ENCODE assay signal across 26 mouse cellular contexts in the genomic region with DNA sequence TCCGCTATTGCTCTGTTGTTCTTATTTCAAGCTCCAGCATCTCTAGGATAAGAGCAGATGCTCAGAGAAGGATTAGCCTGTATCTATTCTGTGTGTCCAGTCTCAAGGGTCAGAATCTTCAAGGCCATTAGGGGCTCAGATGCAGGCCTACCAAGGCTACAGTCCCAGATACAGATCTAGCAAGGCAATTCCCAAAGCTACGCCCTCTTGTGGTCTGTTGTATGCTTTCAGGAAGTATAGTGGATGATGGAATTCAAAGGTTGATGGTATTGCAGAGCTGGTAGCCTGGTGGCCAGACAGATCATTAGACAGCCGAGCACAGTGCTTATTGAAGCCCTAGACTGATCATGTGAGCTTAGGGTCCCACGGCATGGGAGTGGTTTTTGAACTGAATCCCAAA.
DNase-seq lines count a peak whose midpoint lies in the region; ATAC-seq and TF ChIP-seq lines count a peak whose summit lies in the region.
"Had no signal": no experiment of that assay in that cellular context is flagged by ENCODE, and none has a peak within 500 bp of the region (broad histone marks: within the 10 kb centered on the region; RNA-seq: fewer than 3 reads in every experiment).

No protein-coding gene starts in this region.

- no peaks in the 10 kb centered on the region for H3K9me3 ChIP-seq in forebrain, postnatal 0 days (ENCODE audit: low read length)
- H3K9me3 ChIP-seq in forebrain, embryonic 10.5 days = no peaks in the 10 kb centered on the region
- no peaks in the 10 kb centered on the region; the same call in 1 of the 2 replicates for H3K9me3 ChIP-seq in E14TG2a.4 (ENCODE audit: low read length)
- H3K9me3 ChIP-seq: heart, embryonic 15.5 days; midbrain, embryonic 10.5 days; neural tube, embryonic 12.5 days had no signal

- no peak overlapping the region for H3K9ac ChIP-seq in forebrain, postnatal 0 days
- H3K9ac ChIP-seq: heart, embryonic 15.5 days; liver, embryonic 14.5 days; neural tube, embryonic 12.5 days had no signal

- no peak overlapping the region for H3K4me2 ChIP-seq in forebrain, postnatal 0 days (ENCODE audit: low read depth)
- H3K4me2 ChIP-seq: heart, embryonic 15.5 days; neural tube, embryonic 12.5 days had no signal

- H3K27ac ChIP-seq in forebrain, postnatal 0 days (ENCODE audit: low read depth, low read length) = no peak overlapping the region
- H3K27ac ChIP-seq in forebrain, embryonic 10.5 days = no peak overlapping the region
- H3K27ac ChIP-seq in layer of hippocampus, adult 2 months = no peak overlapping the region
- H3K27ac ChIP-seq: gastrocnemius, adult 2 months; heart, embryonic 15.5 days; liver, embryonic 14.5 days; midbrain, embryonic 10.5 days; neural tube, embryonic 12.5 days had no signal

- no peaks in the 10 kb centered on the region for H3K4me1 ChIP-seq in forebrain, postnatal 0 days (ENCODE audit: insufficient read depth)
- H3K4me1 ChIP-seq in forebrain, embryonic 10.5 days = no peaks in the 10 kb centered on the region
- H3K4me1 ChIP-seq in E14TG2a.4 (replicated peaks; ENCODE audit: low read depth, low read length) = no peaks in the 10 kb centered on the region
- H3K4me1 ChIP-seq: heart, embryonic 15.5 days; midbrain, embryonic 10.5 days; neural tube, embryonic 12.5 days had no signal

- WGBS in forebrain, postnatal 0 days = 82% methylated on average over 4 of the region's 4 CpGs
- WGBS in forebrain, embryonic 10.5 days = 86% methylated on average over 4 of the region's 4 CpGs

- H3K4me3 ChIP-seq in forebrain, postnatal 0 days (ENCODE audit: low read depth, low read length) = no peak overlapping the region
- H3K4me3 ChIP-seq in forebrain, embryonic 10.5 days = no peak overlapping the region
- no peak overlapping the region for H3K4me3 ChIP-seq in layer of hippocampus, adult 2 months
- H3K4me3 ChIP-seq in E14TG2a.4 (replicated peaks; ENCODE audit: low read length) = no peak overlapping the region
- H3K4me3 ChIP-seq: gastrocnemius, adult 2 months; heart, embryonic 15.5 days; midbrain, embryonic 10.5 days; myocyte; neural tube, embryonic 12.5 days had no signal

- no peaks in the 10 kb centered on the region for H3K36me3 ChIP-seq in forebrain, postnatal 0 days (ENCODE audit: insufficient read depth)
- H3K36me3 ChIP-seq in forebrain, embryonic 10.5 days (replicated peaks) = no peaks in the 10 kb centered on the region
- no peaks in the 10 kb centered on the region for H3K36me3 ChIP-seq in E14TG2a.4 (ENCODE audit: insufficient read depth, low read length)
- H3K36me3 ChIP-seq: heart, embryonic 15.5 days; midbrain, embryonic 10.5 days; neural tube, embryonic 12.5 days had no signal

- ATAC-seq in forebrain, postnatal 0 days = no peak
- ATAC-seq: forebrain, embryonic 14.5 days; midbrain, embryonic 16.5 days had no signal

- DNase-seq in forebrain, postnatal 0 days = no peak
- DNase-seq in forebrain, embryonic 10.5 days (ENCODE audit: extremely low spot score, low spot score) = no peak
- DNase-seq in layer of hippocampus, adult 2 months (ENCODE audit: low spot score in 2 of 2) = no peak
- DNase-seq in layer of hippocampus, adult 9-11 months = no peak
- DNase-seq in ZHBTc4 (ENCODE audit: low read depth, low spot score) = peak; percentile 19
- no peak for DNase-seq in gastrocnemius, adult 8-10 months (ENCODE audit: low spot score in 2 of 2)
- DNase-seq in thymus, postnatal 0 days (ENCODE audit: low spot score) = no peak
- DNase-seq: adrenal gland, postnatal 14 days; cerebellum, adult 11 months; cerebellum, adult 9-10 months; gastrocnemius, adult 2 months; kidney, adult 11 months; kidney, postnatal 25 days; layer of hippocampus, postnatal 36 days; liver; lung, adult 2 months; lung, postnatal 14 days; thymus, postnatal 25 days had no signal

- peak; percentile 46; the same call in 1 of the 2 replicates for TF ChIP-seq CTCF in forebrain, postnatal 0 days (IDR thresholded peaks at IDR 0.05; ENCODE audit: low read depth)
- peak; percentile 59 for TF ChIP-seq CTCF in layer of hippocampus, adult 2 months (conservative IDR thresholded peaks at IDR 0.05)
- peak; percentile 30 for TF ChIP-seq CTCF in E14TG2a.4 (conservative IDR thresholded peaks at IDR 0.05; ENCODE audit: low read length)

- H3K27me3 ChIP-seq in forebrain, postnatal 0 days (ENCODE audit: insufficient read depth, low read length) = no peaks in the 10 kb centered on the region
- no peaks in the 10 kb centered on the region for H3K27me3 ChIP-seq in forebrain, embryonic 10.5 days (ENCODE audit: poor library complexity, severe bottlenecking)
- H3K27me3 ChIP-seq in E14TG2a.4 (ENCODE audit: insufficient read depth, low read length) = no peaks in the 10 kb centered on the region
- H3K27me3 ChIP-seq: heart, embryonic 15.5 days; neural tube, embryonic 12.5 days had no signal
